Mouse (Mus musculus) spleen, adult 2 months (tissue): ENCODE measurements around the gene Svs5. TPM values are rescaled to one million over a fixed set of nuclear protein-coding genes. Genes with fewer than 3 reads are reported as not detected.

Experiments
- DNase-seq, 2 experiments: peaks; one replicate each; pipeline versions ENCODE4 v3.0.0 to v3.0.0-alpha.2; 2012 to 2021; ENCODE audit warnings: low spot score in 2 of 2, low read depth in 1 of 2
- H3K27ac ChIP-seq: fragments of 200-500 bp; 2 replicates; pipeline ENCODE4 v1.5.1; 2012; ENCODE audit warnings: low read length, inconsistent platforms; ENCODE audit not compliant: insufficient read depth
- H3K27me3 ChIP-seq: fragments of 200-500 bp; 2 replicates; pipeline ENCODE4 v1.6.1; 2012; ENCODE audit warnings: mild to moderate bottlenecking, moderate library complexity, low read length, inconsistent platforms; ENCODE audit not compliant: control insufficient read depth, insufficient read depth
- H3K36me3 ChIP-seq: fragments of 200-500 bp; 2 replicates; pipeline ENCODE4 v1.6.1; 2012; ENCODE audit warnings: mild to moderate bottlenecking, low read length, inconsistent platforms; ENCODE audit not compliant: control insufficient read depth, insufficient read depth
- H3K4me1 ChIP-seq: fragments of 200-500 bp; 2 replicates; pipeline ENCODE4 v1.6.1; 2011; ENCODE audit warnings: inconsistent platforms; ENCODE audit not compliant: control insufficient read depth, insufficient read depth, insufficient read length
- H3K4me3 ChIP-seq: fragments of 200-500 bp; 2 replicates; pipeline ENCODE4 v1.5.1; 2011; ENCODE audit warnings: mild to moderate bottlenecking, inconsistent platforms; ENCODE audit not compliant: insufficient read depth, insufficient read length; ENCODE audit errors: extremely low read depth
- CTCF ChIP-seq: fragments of 200-500 bp; IDR thresholded peaks from 2 replicates; pipeline ENCODE4 v1.5.1; 2011; ENCODE audit warnings: mild to moderate bottlenecking, inconsistent platforms; ENCODE audit not compliant: insufficient read depth, insufficient read length, insufficient replicate concordance; ENCODE audit errors: extremely low read depth
- POLR2A ChIP-seq: fragments of 200-500 bp; IDR thresholded peaks from 2 replicates; pipeline ENCODE4 v1.6.1; 2011; ENCODE audit warnings: low read depth, low read length, inconsistent platforms
- WGBS: fragments of 180-500 bp; shearing (Covaris S2); methylation state at CpG from one replicate; pipeline ENCODE4 v1.1.7; 2018; 5-methylcytosine and 5-hydroxymethylcytosine counted together
- polyA plus RNA-seq: library from polyadenylated mRNA; depleted of rRNA; stranded (reverse); fragments of >200 nt; gene quantifications from 2 replicates; pipeline ENCODE4 v1.2.3, GENCODE M21; 2012; rRNA removed

The Svs5 gene
- polyA plus RNA-seq, 1 experiment: not detected

- TF ChIP-seq POLR2A: no peak
- TF ChIP-seq CTCF: no peak
- no peak overlapping the region for H3K27ac ChIP-seq
- no peak overlapping the region for H3K4me3 ChIP-seq
- H3K4me1 ChIP-seq: no peaks in the 10 kb centered on the region
- no peak for DNase-seq
- H3K27me3 ChIP-seq: no peaks in the 10 kb centered on the region
- 87% methylated on average over 8 of the region's 8 CpGs for WGBS
- no peaks in the 10 kb centered on the region for H3K36me3 ChIP-seq
Measured at GRCm38 (mm10) chr2:164381726-164382125, 49.2 kb downstream of the Svs5 start.

GRCm38 (mm10) chr2:164382971-164383370 is 50.4 kb downstream of the Svs5 start:
- TF ChIP-seq POLR2A: no peak
- no peak for TF ChIP-seq CTCF
- Histone ChIP-seq H3K27ac (no peak overlapping the region), H3K4me3 (no peak overlapping the region), H3K4me1 (no peaks in the 10 kb centered on the region), H3K27me3 (no peaks in the 10 kb centered on the region), H3K36me3 (no peaks in the 10 kb centered on the region)
- no peak for DNase-seq
- WGBS: 48% methylated on average over 3 of the region's 3 CpGs

Other genes with a start within 250 kb of the Svs5 start
- gene Kcns1, start 161.6 kb upstream of the Svs5 start, polyA plus RNA-seq: 0.12 and 0.14 TPM in 2 replicates
- gene Wfdc5, start 150.0 kb upstream of the Svs5 start, polyA plus RNA-seq: not detected in 2 replicates
- gene Wfdc12, start 142.1 kb upstream of the Svs5 start, polyA plus RNA-seq: not detected in 2 replicates
- gene Wfdc15a, start 132.6 kb upstream of the Svs5 start, polyA plus RNA-seq: not detected in 2 replicates
- gene Wfdc15b, start 111.1 kb upstream of the Svs5 start, polyA plus RNA-seq: 0.16 TPM in 1 of 2 replicates, not detected in the other
- not detected in 2 replicates for gene Svs2, start 94.3 kb upstream of the Svs5 start, polyA plus RNA-seq
- gene Svs3b, start 76.1 kb upstream of the Svs5 start, polyA plus RNA-seq: not detected in 2 replicates
- gene Svs4, start 54.3 kb upstream of the Svs5 start, polyA plus RNA-seq: not detected in 2 replicates
- gene Svs3a, start 43.5 kb upstream of the Svs5 start, polyA plus RNA-seq: not detected in 2 replicates
- gene Svs6, start 16.0 kb upstream of the Svs5 start, polyA plus RNA-seq: not detected in 2 replicates
- 33.5 and 77.7 TPM in 2 replicates for gene Slpi, start 56.4 kb downstream of the Svs5 start, polyA plus RNA-seq
- gene Rbpjl, start 70.4 kb downstream of the Svs5 start, polyA plus RNA-seq: 19.0 and 39.4 TPM in 2 replicates
- 0.82 and 1.2 TPM in 2 replicates for gene Matn4, start 72.4 kb downstream of the Svs5 start, polyA plus RNA-seq
- 21.0 and 25.0 TPM in 2 replicates for gene Sdc4, start 111.1 kb downstream of the Svs5 start, polyA plus RNA-seq
- 111 and 172 TPM in 2 replicates for gene Sys1, start 124.2 kb downstream of the Svs5 start, polyA plus RNA-seq
- gene Gm20458, start 128.2 kb downstream of the Svs5 start, polyA plus RNA-seq: 16.4 and 17.2 TPM in 2 replicates
- not detected in 2 replicates for gene Trp53tg5, start 141.0 kb downstream of the Svs5 start, polyA plus RNA-seq
- 15.6 and 20.3 TPM in 2 replicates for gene Dbndd2, start 153.4 kb downstream of the Svs5 start, polyA plus RNA-seq
- gene Pigt, start 164.8 kb downstream of the Svs5 start, polyA plus RNA-seq: 85.0 and 108 TPM in 2 replicates
- 0.33 and 0.47 TPM in 2 replicates for gene Wfdc2, start 229.7 kb downstream of the Svs5 start, polyA plus RNA-seq
- gene Spint3, start 240.7 kb downstream of the Svs5 start, polyA plus RNA-seq: not detected in 2 replicates